Mouse (Mus musculus) kidney, postnatal 0 days (tissue): ENCODE measurements around the gene Hoxd12. TPM values are rescaled to one million over a fixed set of nuclear protein-coding genes. Genes with fewer than 3 reads are reported as not detected.

Experiments
- ATAC-seq: fragments of 200-750 bp; cut with Nextera tagmentation; replicated peaks from 2 replicates; pipeline ENCODE4 v1.8.0; 2017; ENCODE audit warnings: low read depth, moderate number of reproducible peaks, moderate TSS enrichment, moderate library complexity; ENCODE audit not compliant: low FRiP score
- DNase-seq: peaks from one replicate; pipeline ENCODE4 v3.0.0-alpha.2; 2016; ENCODE audit warnings: low spot score
- H3K27ac ChIP-seq: fragments of 300-500 bp; sonication (generic); 2 replicates; pipeline ENCODE4 v1.5.1; 2014; ENCODE audit warnings: mild to moderate bottlenecking
- H3K27me3 ChIP-seq: fragments of 300-500 bp; sonication (generic); 2 replicates; pipeline ENCODE4 v1.6.1; 2014; ENCODE audit warnings: low read length, mixed read lengths; ENCODE audit not compliant: insufficient read depth
- H3K36me3 ChIP-seq: fragments of 300-500 bp; sonication (generic); 2 replicates; pipeline ENCODE4 v1.6.1; 2014; ENCODE audit warnings: low read length, mixed read lengths; ENCODE audit not compliant: insufficient read depth
- H3K4me1 ChIP-seq: fragments of 300-500 bp; sonication (generic); replicated peaks from 2 replicates; pipeline ENCODE4 v1.6.1; 2014; ENCODE audit warnings: antibody characterized with exemption, low read length, mixed read lengths; ENCODE audit not compliant: insufficient read depth
- H3K4me2 ChIP-seq: fragments of 300-500 bp; sonication (generic); 2 replicates; pipeline ENCODE4 v1.6.1; 2014; ENCODE audit warnings: mild to moderate bottlenecking, low read length, moderate library complexity, mixed read lengths
- H3K4me3 ChIP-seq: fragments of 300-500 bp; sonication (generic); replicated peaks from 2 replicates; pipeline ENCODE4 v1.5.1; 2014; ENCODE audit warnings: low read depth, low read length
- H3K9ac ChIP-seq: fragments of 300-500 bp; sonication (generic); 2 replicates; pipeline ENCODE4 v1.6.1; 2014; ENCODE audit warnings: low read depth, low read length
- H3K9me3 ChIP-seq: fragments of 300-500 bp; sonication (generic); replicated peaks from 2 replicates; pipeline ENCODE4 v1.6.1; 2016; ENCODE audit warnings: low read length, inconsistent platforms, mixed read lengths
- CTCF ChIP-seq: IDR thresholded peaks from 2 replicates; pipeline ENCODE4 v1.5.1; 2016; ENCODE audit warnings: antibody characterized with exemption, low read depth, mild to moderate bottlenecking, moderate library complexity
- WGBS: fragments of 180-500 bp; shearing (Covaris S2); extraction: QIAGEN DNeasy Blood & Tissue Kit; methylation state at CpG from one replicate; pipeline ENCODE4 v1.1.7; 2014; 5-methylcytosine and 5-hydroxymethylcytosine counted together
- polyA plus RNA-seq: library from polyadenylated mRNA; unstranded; fragments of >200 nt; fragmentation: Nextera tagmentation; extraction: Ambion mirVana; gene quantifications from 2 replicates; pipeline ENCODE4 v1.2.1, GENCODE M21; 2015

The Hoxd12 gene
- polyA plus RNA-seq, 1 experiment from 2014 or later: 2.8 TPM

- DNase-seq: no peak
- H3K4me2 ChIP-seq: peak overlapping the region; percentile 76
- no peaks in the 10 kb centered on the region; the same call in 1 of the 2 replicates for H3K4me1 ChIP-seq
- H3K27ac ChIP-seq: peak overlapping the region; percentile 96
- no peak for ATAC-seq
- H3K9me3 ChIP-seq: no peaks in the 10 kb centered on the region
- H3K36me3 ChIP-seq: 0 out of 2 replicates have a peak, but pooled peaks cover 5% of the 10 kb centered on the region
- WGBS: 8% methylated on average over 12 of the region's 12 CpGs
- H3K9ac ChIP-seq: peak overlapping the region; percentile 98
- H3K27me3 ChIP-seq: peaks cover 5% of the 10 kb centered on the region; the same call in 1 of the 2 replicates
- no peak for TF ChIP-seq CTCF
- H3K4me3 ChIP-seq: peak overlapping the region; percentile 82
These were observed 9.3 kb downstream of the Hoxd12 start for GRCm38 (mm10) chr2:74684106-74684505.

- H3K9me3 ChIP-seq: no peaks in the 10 kb centered on the region
- H3K27ac ChIP-seq: peak overlapping the region; percentile 96; the same call in 1 of the 2 replicates
- H3K4me2 ChIP-seq: peak overlapping the region; percentile 76
- 0 out of 2 replicates have a peak, but pooled peaks cover 5% of the 10 kb centered on the region for H3K36me3 ChIP-seq
- no peaks in the 10 kb centered on the region; the same call in 1 of the 2 replicates for H3K4me1 ChIP-seq
- ATAC-seq: no peak
- peak overlapping the region; percentile 82 for H3K4me3 ChIP-seq
- no peak for TF ChIP-seq CTCF
- H3K9ac ChIP-seq: peak overlapping the region; percentile 98
- no peak for DNase-seq
- H3K27me3 ChIP-seq: peaks cover 5% of the 10 kb centered on the region; the same call in 1 of the 2 replicates
- 21% methylated on average over 4 of the region's 4 CpGs for WGBS
These were observed 10.3 kb downstream of the Hoxd12 start for GRCm38 (mm10) chr2:74685059-74685603.

- Histone ChIP-seq H3K27ac (peak overlapping the region; percentile 94), H3K27me3 (no peaks in the 10 kb centered on the region), H3K4me2 (peak overlapping the region; percentile 90), H3K36me3 (0 out of 2 replicates have a peak, but pooled peaks cover 5% of the 10 kb centered on the region), H3K9me3 (no peaks in the 10 kb centered on the region), H3K9ac (peak overlapping the region; percentile 86), H3K4me1 (no peaks in the 10 kb centered on the region), H3K4me3 (peak overlapping the region; percentile 82)
- DNase-seq (peak; percentile 97), ATAC-seq (no peak)
- TF ChIP-seq CTCF: peak; percentile 85
- 4% methylated on average over 17 of the region's 17 CpGs for WGBS
These were observed 11.6 kb downstream of the Hoxd12 start for GRCm38 (mm10) chr2:74686301-74686987.

GRCm38 (mm10) chr2:74686988-74687697, 12.3 kb downstream of the Hoxd12 start:
- no peak for DNase-seq

GRCm38 (mm10) chr2:74687698-74688555, 13.1 kb downstream of the Hoxd12 start:
- ATAC-seq (no peak), DNase-seq (no peak)
- H3K9ac ChIP-seq: peak overlapping the region; percentile 86
- H3K27me3 ChIP-seq: no peaks in the 10 kb centered on the region
- no peak for TF ChIP-seq CTCF
- peak overlapping the region; percentile 82 for H3K4me3 ChIP-seq
- peaks cover 5% of the 10 kb centered on the region; the same call in 1 of the 2 replicates for H3K4me1 ChIP-seq
- H3K36me3 ChIP-seq: 0 out of 2 replicates have a peak, but pooled peaks cover 9% of the 10 kb centered on the region
- no peaks in the 10 kb centered on the region for H3K9me3 ChIP-seq
- WGBS: 5% methylated on average over 31 of the region's 31 CpGs
- H3K27ac ChIP-seq: peak overlapping the region; percentile 94
- peak overlapping the region; percentile 90 for H3K4me2 ChIP-seq

More at GRCm38 (mm10) chr2:74686988-74687697, 12.3 kb downstream of the Hoxd12 start:
- 2% methylated on average over 27 of the region's 27 CpGs for WGBS
- H3K9ac ChIP-seq: peak overlapping the region; percentile 86
- H3K9me3 ChIP-seq: no peaks in the 10 kb centered on the region
- H3K4me1 ChIP-seq: 0 out of 2 replicates have a peak, but pooled peaks cover 1% of the 10 kb centered on the region
- H3K27ac ChIP-seq: peak overlapping the region; percentile 94
- ATAC-seq: no peak
- no peak for TF ChIP-seq CTCF
- peak overlapping the region; percentile 82 for H3K4me3 ChIP-seq
- H3K4me2 ChIP-seq: peak overlapping the region; percentile 90
- 0 out of 2 replicates have a peak, but pooled peaks cover 5% of the 10 kb centered on the region for H3K36me3 ChIP-seq
- no peaks in the 10 kb centered on the region for H3K27me3 ChIP-seq
